Mouse (Mus musculus): Measurements from ENCODE around the gene Aatk. TPM values are rescaled to one million over a fixed set of nuclear protein-coding genes. Genes with fewer than 3 reads are reported as not detected.

Aatk gene
- polyA plus RNA-seq, 1 experiment, result 5.4 TPM

GRCm38 (mm10) chr11:119965053-119965452, 81.9 kb downstream of the Aatk start:
- H3K4me3 ChIP-seq (replicated peaks), result no peak overlapping the region
- H3K9me3 ChIP-seq, result no peaks in the 10 kb centered on the region
- peaks cover 87% of the 10 kb centered on the region for H3K36me3 ChIP-seq (replicated peaks; ENCODE audit: low read length)
- no peak for TF ChIP-seq GATA1 (IDR thresholded peaks at IDR 0.05; ENCODE audit: borderline replicate concordance, low read length)
- H3K27me3 ChIP-seq (replicated peaks), result peaks cover 53% of the 10 kb centered on the region
- peaks cover 39% of the 10 kb centered on the region for H3K4me1 ChIP-seq

- Histone ChIP-seq H3K36me3 (replicated peaks; ENCODE audit: low read length) (peaks cover 86% of the 10 kb centered on the region), H3K27me3 (replicated peaks) (peaks cover 40% of the 10 kb centered on the region), H3K4me1 (peaks cover 51% of the 10 kb centered on the region), H3K9me3 (no peaks in the 10 kb centered on the region), H3K4me3 (replicated peaks) (no peak overlapping the region)
- TF ChIP-seq GATA1 (IDR thresholded peaks at IDR 0.05; ENCODE audit: borderline replicate concordance, low read length) (no peak), FLI1 (IDR thresholded peaks at IDR 0.05; ENCODE audit: low read length) (no peak)
Observed at GRCm38 (mm10) chr11:119961511-119961910, 85.5 kb downstream of the Aatk start.

GRCm38 (mm10) chr11:119960671-119961070, 86.3 kb downstream of the Aatk start:
- peaks cover 32% of the 10 kb centered on the region for H3K27me3 ChIP-seq (replicated peaks)

GRCm38 (mm10) chr11:119959714-119960113, 87.3 kb downstream of the Aatk start:
- Histone ChIP-seq H3K4me3 (replicated peaks) (no peak overlapping the region), H3K36me3 (replicated peaks; ENCODE audit: low read length) (peaks cover 69% of the 10 kb centered on the region), H3K4me1 (peaks cover 64% of the 10 kb centered on the region), H3K27me3 (replicated peaks) (peaks cover 22% of the 10 kb centered on the region), H3K9me3 (no peaks in the 10 kb centered on the region)
- TF ChIP-seq GATA1 (IDR thresholded peaks at IDR 0.05; ENCODE audit: borderline replicate concordance, low read length) (no peak), FLI1 (IDR thresholded peaks at IDR 0.05; ENCODE audit: low read length) (no peak)

More at GRCm38 (mm10) chr11:119960671-119961070, 86.3 kb downstream of the Aatk start:
- H3K4me3 ChIP-seq (replicated peaks), result no peak overlapping the region
- H3K9me3 ChIP-seq, result no peaks in the 10 kb centered on the region
- peaks cover 59% of the 10 kb centered on the region for H3K4me1 ChIP-seq
- TF ChIP-seq FLI1 (IDR thresholded peaks at IDR 0.05; ENCODE audit: low read length), result no peak
- H3K36me3 ChIP-seq (replicated peaks; ENCODE audit: low read length), result peaks cover 78% of the 10 kb centered on the region

- H3K36me3 ChIP-seq (replicated peaks; ENCODE audit: low read length), result peaks cover 62% of the 10 kb centered on the region
Observed at GRCm38 (mm10) chr11:119958856-119959255, 88.1 kb downstream of the Aatk start.

More at GRCm38 (mm10) chr11:119958856-119959255, 88.1 kb downstream of the Aatk start:
- Histone ChIP-seq H3K27me3 (replicated peaks) (peaks cover 19% of the 10 kb centered on the region), H3K4me3 (replicated peaks) (no peak overlapping the region), H3K4me1 (peaks cover 72% of the 10 kb centered on the region), H3K9me3 (no peaks in the 10 kb centered on the region)
- TF ChIP-seq GATA1 (IDR thresholded peaks at IDR 0.05; ENCODE audit: borderline replicate concordance, low read length) (no peak), FLI1 (IDR thresholded peaks at IDR 0.05; ENCODE audit: low read length) (no peak)

Other genes with a start within 250 kb of the Aatk start
- gene Chmp6, start 133.7 kb downstream of the Aatk start, polyA plus RNA-seq (2012; ENCODE audit: insufficient read depth, low replicate concordance), result 58.8 and 62.5 TPM in 2 replicates
- gene Baiap2, start 104.4 kb downstream of the Aatk start, polyA plus RNA-seq (2012; ENCODE audit: insufficient read depth, low replicate concordance), result 37.8 and 62.9 TPM in 2 replicates
- 1.5 and 10.4 TPM in 2 replicates for gene Cep131, start 39.7 kb upstream of the Aatk start, polyA plus RNA-seq (2012; ENCODE audit: insufficient read depth, low replicate concordance)
- 16.1 and 46.5 TPM in 2 replicates for gene Tepsin, start 51.6 kb upstream of the Aatk start, polyA plus RNA-seq (2012; ENCODE audit: insufficient read depth, low replicate concordance)
- 49.5 and 106 TPM in 2 replicates for gene Ndufaf8, start 51.8 kb upstream of the Aatk start, polyA plus RNA-seq (2012; ENCODE audit: insufficient read depth, low replicate concordance)
- gene Slc38a10, start 104.2 kb upstream of the Aatk start, polyA plus RNA-seq (2012; ENCODE audit: insufficient read depth, low replicate concordance), result 80.2 and 247 TPM in 2 replicates
- gene Bahcc1, start 185.8 kb upstream of the Aatk start, polyA plus RNA-seq (2012; ENCODE audit: insufficient read depth, low replicate concordance), result 10.2 and 26.1 TPM in 2 replicates